Mouse (Mus musculus) neural tube, embryonic 13.5 days (tissue): ENCODE results near the gene Hoxc8. TPM values are rescaled to one million over a fixed set of nuclear protein-coding genes. Genes with fewer than 3 reads are reported as not detected.

ENCODE experiments used
- ATAC-seq: fragments of 200-750 bp; cut with Nextera tagmentation; 2 replicates; pipeline ENCODE4 v1.8.0; 2017; ENCODE audit warnings: low read depth, mild to moderate bottlenecking, moderate TSS enrichment, moderate library complexity
- H3K27ac ChIP-seq: fragments of 300-500 bp; sonication (generic); replicated peaks from 2 replicates; pipeline ENCODE4 v1.5.1; 2015; ENCODE audit warnings: moderate library complexity, mild to moderate bottlenecking, inconsistent platforms
- H3K27me3 ChIP-seq: fragments of 300-500 bp; sonication (generic); 2 replicates; pipeline ENCODE4 v1.6.1; 2015; ENCODE audit warnings: mild to moderate bottlenecking, inconsistent platforms
- H3K36me3 ChIP-seq: fragments of 300-500 bp; sonication (generic); 2 replicates; pipeline ENCODE4 v1.6.1; 2015; ENCODE audit warnings: mild to moderate bottlenecking, inconsistent platforms
- H3K4me1 ChIP-seq: fragments of 300-500 bp; sonication (generic); replicated peaks from 2 replicates; pipeline ENCODE4 v1.6.1; 2015; ENCODE audit warnings: inconsistent platforms
- H3K4me2 ChIP-seq: fragments of 300-500 bp; sonication (generic); 2 replicates; pipeline ENCODE4 v1.6.1; 2015; ENCODE audit warnings: inconsistent platforms, mild to moderate bottlenecking, moderate library complexity
- H3K4me3 ChIP-seq: fragments of 300-500 bp; sonication (generic); 2 replicates; pipeline ENCODE4 v1.5.1; 2015; ENCODE audit warnings: mild to moderate bottlenecking, inconsistent platforms
- H3K9ac ChIP-seq: fragments of 300-500 bp; sonication (generic); 2 replicates; pipeline ENCODE4 v1.6.1; 2015; ENCODE audit warnings: moderate library complexity, mild to moderate bottlenecking, inconsistent platforms
- H3K9me3 ChIP-seq: fragments of 300-500 bp; sonication (generic); 2 replicates; pipeline ENCODE4 v1.6.1; 2016; ENCODE audit warnings: inconsistent platforms
- WGBS: fragments of 180-500 bp; shearing (Covaris S2); methylation state at CpG from one replicate; pipeline ENCODE4 v1.1.7; 2015; 5-methylcytosine and 5-hydroxymethylcytosine counted together
- polyA plus RNA-seq: library from polyadenylated mRNA; unstranded; fragments of >200 nt; fragmentation: Nextera tagmentation; extraction: Ambion mirVana; gene quantifications from 2 replicates; pipeline ENCODE4 v1.2.1, GENCODE M21; 2015

The Hoxc8 gene
- polyA plus RNA-seq, 1 experiment from 2014 or later: 75.8 TPM

GRCm38 (mm10) chr15:103014166-103015008, 24.0 kb downstream of the Hoxc8 start:
- Histone ChIP-seq H3K4me3 (peak overlapping the region; percentile 42), H3K4me1 (peaks cover 99% of the 10 kb centered on the region), H3K9me3 (no peaks in the 10 kb centered on the region), H3K27me3 (peaks cover 6% of the 10 kb centered on the region; the same call in 1 of the 2 replicates), H3K27ac (peak overlapping the region; percentile 96), H3K9ac (peak overlapping the region; percentile 82), H3K36me3 (peaks cover 17% of the 10 kb centered on the region; the same call in 1 of the 2 replicates), H3K4me2 (peak overlapping the region; percentile 91)
- under 1% methylated on average over 57 of the region's 57 CpGs for WGBS
- ATAC-seq: peak; percentile 75

- H3K36me3 ChIP-seq: peaks cover 17% of the 10 kb centered on the region; the same call in 1 of the 2 replicates
- peaks cover 99% of the 10 kb centered on the region for H3K4me1 ChIP-seq
- 2% methylated on average over 24 of the region's 28 CpGs for WGBS
- ATAC-seq: no peak; the same call in 1 of the 2 replicates
- H3K27me3 ChIP-seq: peaks cover 6% of the 10 kb centered on the region; the same call in 1 of the 2 replicates
- peak overlapping the region; percentile 42 for H3K4me3 ChIP-seq
- H3K4me2 ChIP-seq: peak overlapping the region; percentile 91
- peak overlapping the region; percentile 96 for H3K27ac ChIP-seq
- peak overlapping the region; percentile 82 for H3K9ac ChIP-seq
- H3K9me3 ChIP-seq: no peaks in the 10 kb centered on the region
Measured at GRCm38 (mm10) chr15:103015009-103015399, 24.6 kb downstream of the Hoxc8 start.

- Histone ChIP-seq H3K9ac (peak overlapping the region; percentile 82), H3K4me3 (peak overlapping the region; percentile 42), H3K4me2 (peak overlapping the region; percentile 91), H3K4me1 (peaks cover 99% of the 10 kb centered on the region), H3K9me3 (no peaks in the 10 kb centered on the region), H3K36me3 (peaks cover 17% of the 10 kb centered on the region; the same call in 1 of the 2 replicates), H3K27me3 (peaks cover 6% of the 10 kb centered on the region; the same call in 1 of the 2 replicates), H3K27ac (peak overlapping the region; percentile 96)
- WGBS: 3% methylated on average over 19 of the region's 19 CpGs
- no peak for ATAC-seq
Measured at GRCm38 (mm10) chr15:103015406-103016166, 25.2 kb downstream of the Hoxc8 start.

- peak within 1 kb of the TSS; percentile 96 for H3K27ac ChIP-seq
- 13% methylated on average over 9 of the region's 9 CpGs for WGBS
- peaks cover 100% of the 10 kb centered on the region for H3K4me1 ChIP-seq
- H3K4me2 ChIP-seq: peak within 1 kb of the TSS; percentile 91
- peak within 1 kb of the TSS; percentile 24 for H3K4me3 ChIP-seq
- H3K27me3 ChIP-seq: peaks cover 6% of the 10 kb centered on the region; the same call in 1 of the 2 replicates
- no peak for ATAC-seq
- peak within 1 kb of the TSS; percentile 82 for H3K9ac ChIP-seq
- H3K9me3 ChIP-seq: no peaks in the 10 kb centered on the region
- 0 out of 2 replicates have a peak, but pooled peaks cover 4% of the 10 kb centered on the region for H3K36me3 ChIP-seq
Measured at GRCm38 (mm10) chr15:103018636-103019035, 28.2 kb downstream of the Hoxc8 start, which contains the start of gene Hoxc4. Gene Hoxc4, plus strand, starts transcription at chr15:103018934.

GRCm38 (mm10) chr15:103020899-103021418, 30.6 kb downstream of the Hoxc8 start:
- peaks cover 100% of the 10 kb centered on the region for H3K4me1 ChIP-seq
- H3K9ac ChIP-seq: peak overlapping the region; percentile 22; the same call in 1 of the 2 replicates
- H3K36me3 ChIP-seq: no peaks in the 10 kb centered on the region
- H3K27ac ChIP-seq: peak overlapping the region; percentile 49
- peak overlapping the region; percentile 19 for H3K4me3 ChIP-seq
- H3K27me3 ChIP-seq: peaks cover under 1% of the 10 kb centered on the region; the same call in 1 of the 2 replicates
- H3K4me2 ChIP-seq: peak overlapping the region; percentile 91
- 6% methylated on average over 8 of the region's 8 CpGs for WGBS
- no peak for ATAC-seq
- no peaks in the 10 kb centered on the region for H3K9me3 ChIP-seq

- peak overlapping the region; percentile 58; the same call in 1 of the 2 replicates for H3K9ac ChIP-seq
- peak overlapping the region; percentile 19 for H3K4me3 ChIP-seq
- WGBS: 10% methylated on average over 8 of the region's 8 CpGs
- H3K27me3 ChIP-seq: no peaks in the 10 kb centered on the region; the same call in 1 of the 2 replicates
- H3K36me3 ChIP-seq: no peaks in the 10 kb centered on the region
- no peaks in the 10 kb centered on the region for H3K9me3 ChIP-seq
- peak overlapping the region; percentile 49 for H3K27ac ChIP-seq
- peak overlapping the region; percentile 91 for H3K4me2 ChIP-seq
- no peak for ATAC-seq
- H3K4me1 ChIP-seq: peaks cover 100% of the 10 kb centered on the region
Measured at GRCm38 (mm10) chr15:103021544-103021943, 31.1 kb downstream of the Hoxc8 start.

GRCm38 (mm10) chr15:103024131-103024530, 33.7 kb downstream of the Hoxc8 start:
- Histone ChIP-seq H3K36me3 (no peaks in the 10 kb centered on the region), H3K4me2 (peak overlapping the region; percentile 63), H3K9me3 (no peaks in the 10 kb centered on the region), H3K4me1 (peaks cover 100% of the 10 kb centered on the region), H3K27ac (peak overlapping the region; percentile 92), H3K27me3 (no peaks in the 10 kb centered on the region), H3K9ac (peak overlapping the region; percentile 52; the same call in 1 of the 2 replicates), H3K4me3 (no peak overlapping the region)
- no peak for ATAC-seq
- 9% methylated on average over 2 of the region's 2 CpGs for WGBS

GRCm38 (mm10) chr15:103027266-103028235, 37.1 kb downstream of the Hoxc8 start:
- ATAC-seq: no peak
- no peaks in the 10 kb centered on the region for H3K9me3 ChIP-seq
- H3K36me3 ChIP-seq: no peaks in the 10 kb centered on the region
- H3K27me3 ChIP-seq: no peaks in the 10 kb centered on the region
- H3K27ac ChIP-seq: peak overlapping the region; percentile 92
- H3K9ac ChIP-seq: peak overlapping the region; percentile 81
- H3K4me1 ChIP-seq: peaks cover 97% of the 10 kb centered on the region
- peak overlapping the region; percentile 38 for H3K4me3 ChIP-seq
- 3% methylated on average over 43 of the region's 43 CpGs for WGBS
- peak overlapping the region; percentile 63 for H3K4me2 ChIP-seq

- peaks cover 97% of the 10 kb centered on the region for H3K4me1 ChIP-seq
- no peaks in the 10 kb centered on the region for H3K27me3 ChIP-seq
- 19% methylated on average over 9 of the region's 9 CpGs for WGBS
- H3K9me3 ChIP-seq: no peaks in the 10 kb centered on the region
- no peaks in the 10 kb centered on the region for H3K36me3 ChIP-seq
- peak overlapping the region; percentile 63 for H3K4me2 ChIP-seq
- H3K27ac ChIP-seq: peak overlapping the region; percentile 92
- peak overlapping the region; percentile 38; the same call in 1 of the 2 replicates for H3K4me3 ChIP-seq
- H3K9ac ChIP-seq: peak overlapping the region; percentile 81; the same call in 1 of the 2 replicates
- no peak for ATAC-seq
Measured at GRCm38 (mm10) chr15:103028916-103029512, 38.6 kb downstream of the Hoxc8 start.

GRCm38 (mm10) chr15:103030142-103030541, 39.7 kb downstream of the Hoxc8 start:
- Histone ChIP-seq H3K27ac (peak overlapping the region; percentile 92), H3K4me1 (peaks cover 97% of the 10 kb centered on the region), H3K4me3 (peak overlapping the region; percentile 19)

More at GRCm38 (mm10) chr15:103030142-103030541, 39.7 kb downstream of the Hoxc8 start:
- no peak for ATAC-seq
- no peaks in the 10 kb centered on the region for H3K36me3 ChIP-seq
- H3K4me2 ChIP-seq: peak overlapping the region; percentile 63
- peak overlapping the region; percentile 70 for H3K9ac ChIP-seq
- 7% methylated on average over 8 of the region's 8 CpGs for WGBS
- no peaks in the 10 kb centered on the region for H3K9me3 ChIP-seq
- H3K27me3 ChIP-seq: no peaks in the 10 kb centered on the region
